Mouse (Mus musculus) liver, adult (tissue): ENCODE measurements at regions not wholly inside any gene's neighbourhood (a gene's known extent, or its start where the extent isn't known, plus 50 kb on each side); places are given as distances from the start of the nearest gene placed in this dataset.

ENCODE experiments used
- GATA4 ChIP-seq: IDR thresholded peaks from 2 replicates; pipeline ENCODE4 v1.6.1; 2014; ENCODE audit warnings: mild to moderate bottlenecking, low read length; ENCODE audit not compliant: insufficient replicate concordance

GRCm38 (mm10) chr4:105545486-105545885 lies 244.2 kb upstream of the Gm12728 start:
- no peak for TF ChIP-seq GATA4

GRCm38 (mm10) chr4:105549744-105550440 lies 239.8 kb upstream of the Gm12728 start:
- no peak for TF ChIP-seq GATA4

DNA sequence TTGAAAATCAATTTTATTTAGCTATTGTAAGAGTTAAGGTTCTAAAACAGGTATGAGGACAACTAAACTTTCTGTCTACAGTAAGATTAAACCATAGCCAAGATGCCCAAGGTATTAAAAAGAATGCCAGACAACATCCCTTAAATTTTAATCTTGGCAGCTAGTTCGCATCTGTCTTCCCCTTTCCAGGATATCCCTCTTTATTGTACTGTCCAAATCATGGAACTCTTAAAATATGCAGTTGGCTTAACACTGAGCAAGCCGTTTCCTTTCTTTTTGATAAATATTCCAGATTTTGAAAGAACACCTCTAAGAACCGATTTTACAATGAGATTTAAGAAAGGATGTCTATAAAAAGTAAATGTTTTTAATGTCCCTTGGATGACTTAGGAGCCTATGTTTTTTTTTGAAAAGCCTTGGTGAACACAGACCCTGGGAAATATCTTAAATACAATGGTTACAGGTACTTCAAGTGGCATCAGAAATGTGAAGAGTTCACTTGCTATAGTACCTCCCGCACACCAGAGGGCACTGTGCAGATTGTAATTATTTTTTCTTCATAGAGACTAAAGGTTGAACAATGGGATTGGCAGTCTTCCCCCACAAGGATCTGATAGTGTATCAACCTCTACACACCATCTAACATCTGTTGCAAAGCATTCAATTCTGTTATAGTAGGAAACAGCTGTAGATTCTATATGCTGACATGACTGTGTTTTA lies 237.5 kb upstream of the Gm12728 start:
- no peak for TF ChIP-seq GATA4

GRCm38 (mm10) chr4:105554994-105555393 lies 234.7 kb upstream of the Gm12728 start:
- no peak for TF ChIP-seq GATA4

GRCm38 (mm10) chr4:105555941-105556340 lies 233.7 kb upstream of the Gm12728 start:
- TF ChIP-seq GATA4: no peak

DNA sequence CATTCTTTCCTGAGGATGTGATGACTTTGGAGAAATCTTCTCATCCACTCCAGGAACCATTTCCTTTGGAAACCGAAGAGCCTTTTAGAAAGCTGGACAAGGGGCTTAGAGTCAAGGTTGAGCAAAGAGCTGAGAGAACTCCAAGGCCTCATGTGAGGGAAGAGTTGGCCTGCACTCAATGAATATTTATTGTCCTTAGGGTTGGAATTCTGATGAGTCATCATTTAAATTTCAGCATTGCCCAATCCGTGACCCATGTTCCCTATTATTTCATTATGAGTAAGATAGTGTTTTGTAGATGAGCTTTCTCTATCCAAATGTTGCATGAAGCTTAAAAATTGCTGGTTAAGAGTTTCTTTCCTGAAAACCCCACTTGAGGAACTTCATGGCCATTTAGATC lies 232.3 kb upstream of the Gm12728 start:
- no peak for TF ChIP-seq GATA4

DNA sequence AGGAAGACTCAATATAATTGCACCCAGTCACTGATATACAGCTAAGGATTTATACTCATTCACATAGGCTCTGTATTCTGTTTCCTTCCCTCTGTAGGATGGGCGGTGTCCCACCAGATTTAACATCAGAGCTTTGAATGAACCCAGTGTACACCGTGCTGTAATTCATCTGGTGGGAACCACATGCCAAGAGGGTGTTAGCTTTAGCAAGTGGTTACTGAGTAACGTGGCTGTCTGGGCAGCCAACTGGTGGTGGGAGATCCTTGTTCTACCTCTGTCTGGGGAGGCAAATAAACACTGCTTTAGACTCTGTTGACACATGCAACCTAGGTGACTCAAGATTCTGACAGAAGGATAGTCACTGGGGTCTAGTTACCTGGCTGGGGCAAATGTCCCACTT lies 229.6 kb upstream of the Gm12728 start:
- no peak for TF ChIP-seq GATA4

- no peak for TF ChIP-seq GATA4
These were observed 228.9 kb upstream of the Gm12728 start for GRCm38 (mm10) chr4:105560781-105561180.

GRCm38 (mm10) chr4:105561611-105562010 lies 228.1 kb upstream of the Gm12728 start:
- TF ChIP-seq GATA4: no peak

DNA sequence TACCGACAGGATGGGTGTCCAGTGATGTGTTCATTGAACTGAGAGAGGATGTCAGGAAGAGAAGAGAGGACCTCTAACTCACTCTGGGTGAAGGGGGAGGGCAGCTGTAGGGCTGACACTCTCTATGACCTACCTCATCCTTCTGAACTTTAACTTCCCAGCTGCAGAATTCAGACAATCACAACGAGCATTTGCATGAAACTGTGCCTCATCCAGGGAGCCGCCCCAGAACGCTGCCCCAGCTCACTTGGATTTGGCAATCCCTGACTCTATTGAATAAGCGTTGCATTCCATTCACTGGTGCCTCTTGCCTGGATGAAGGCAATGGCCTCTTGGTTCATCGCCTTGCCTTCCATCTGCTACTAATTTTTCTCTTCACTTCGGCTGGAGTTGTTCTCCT lies 223.9 kb upstream of the Gm12728 start:
- TF ChIP-seq GATA4: no peak

GRCm38 (mm10) chr4:105566513-105567457 lies 222.9 kb upstream of the Gm12728 start:
- no peak for TF ChIP-seq GATA4

GRCm38 (mm10) chr4:105569671-105570070 lies 220.0 kb upstream of the Gm12728 start:
- TF ChIP-seq GATA4: no peak

GRCm38 (mm10) chr4:105575550-105575949 lies 214.1 kb upstream of the Gm12728 start:
- no peak for TF ChIP-seq GATA4

- no peak for TF ChIP-seq GATA4
These were observed 208.7 kb upstream of the Gm12728 start for GRCm38 (mm10) chr4:105580987-105581386.

DNA sequence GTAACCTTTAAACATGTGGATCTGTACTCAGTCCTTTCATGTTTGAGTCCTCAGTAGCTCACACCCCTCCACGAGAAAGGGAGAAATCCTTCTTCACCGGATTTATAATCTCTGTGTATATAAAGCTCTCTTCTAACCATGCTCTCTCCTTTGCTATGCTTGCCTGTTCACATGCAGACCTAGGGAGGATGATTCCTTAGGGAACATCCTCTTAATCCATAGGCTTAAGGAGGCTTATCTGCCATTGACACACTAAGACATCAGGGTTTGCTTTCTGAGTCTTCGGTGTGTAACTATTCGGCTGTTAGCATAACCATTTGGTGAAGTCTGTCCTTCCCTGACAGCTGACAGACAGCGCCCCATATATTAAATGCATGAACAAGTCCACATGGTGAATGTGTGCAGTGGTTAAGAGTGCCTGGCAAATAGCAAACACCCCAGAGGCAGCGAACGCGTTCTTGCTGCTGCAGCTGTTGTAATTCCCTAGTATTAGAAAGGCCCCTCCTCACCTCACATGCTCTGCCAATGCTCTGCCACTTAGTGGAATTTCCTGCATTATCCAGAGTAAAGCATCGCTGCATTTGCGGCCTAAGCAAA lies 205.2 kb upstream of the Gm12728 start:
- no peak for TF ChIP-seq GATA4
